Mouse (Mus musculus): ENCODE measurements around the gene Gm5800.

DNA sequence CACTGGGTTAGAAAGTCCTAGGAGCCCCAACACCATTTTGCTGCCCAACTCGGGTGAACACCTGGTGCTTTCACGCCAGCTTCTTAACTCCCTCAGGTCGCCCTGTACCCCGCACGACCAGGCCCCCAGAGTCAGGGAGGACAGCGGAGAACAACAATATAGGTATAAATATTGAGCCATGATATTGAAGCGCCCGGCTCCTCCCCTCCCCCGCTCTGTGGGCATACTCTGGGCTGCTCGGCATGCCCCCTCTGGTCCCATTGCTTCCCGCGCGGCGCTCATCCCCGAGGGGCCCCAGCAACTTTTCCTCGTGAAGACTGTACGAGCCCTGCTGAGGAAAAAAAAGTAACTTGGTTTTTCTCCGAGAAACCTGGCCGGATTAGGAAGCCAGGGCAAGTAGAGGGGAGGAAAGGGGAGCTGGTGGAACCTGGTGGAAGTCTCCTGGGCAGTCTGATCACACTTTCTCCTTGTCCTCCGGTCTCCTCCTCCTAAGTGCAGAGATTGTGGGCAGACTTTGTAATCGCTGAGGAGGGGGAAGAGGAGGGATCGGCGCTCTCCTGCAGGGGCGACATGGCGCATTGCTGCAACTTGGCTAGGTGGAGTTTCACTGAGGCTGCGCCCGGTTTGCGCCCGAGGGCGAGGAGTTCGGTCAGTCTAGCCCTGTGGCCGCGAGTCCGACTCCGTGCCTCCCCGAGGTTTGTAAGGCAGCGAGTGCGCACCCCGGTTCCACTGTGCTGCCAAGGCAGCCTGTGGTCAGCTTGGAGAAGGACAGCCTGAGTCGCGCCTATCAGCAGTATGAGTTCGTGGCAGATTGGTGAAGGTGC lies 23.6 kb upstream of the Gm5800 start:
- TF ChIP-seq CTCF (IDR thresholded peaks at IDR 0.05; ENCODE audit: control insufficient read depth, insufficient read depth, low read length) (no peak), POLR2A (IDR thresholded peaks at IDR 0.05; ENCODE audit: borderline replicate concordance, control insufficient read depth, low read depth, low read length) (no peak)

All from bone marrow, adult 2 months (tissue).